Mouse (Mus musculus) right cerebral cortex, postnatal 36 days (tissue): Measurements from ENCODE around the gene Foxs1.
A peak's percentile ranks its signal among the peaks of the same experiment; 100 is the strongest.

Experiments used
- DNase-seq, 2 experiments: peaks; one replicate each; pipeline ENCODE4 v3.0.0; 2022; ENCODE audit warnings: low spot score in 2 of 2, mixed read lengths in 1 of 2

The Foxs1 gene

DNA sequence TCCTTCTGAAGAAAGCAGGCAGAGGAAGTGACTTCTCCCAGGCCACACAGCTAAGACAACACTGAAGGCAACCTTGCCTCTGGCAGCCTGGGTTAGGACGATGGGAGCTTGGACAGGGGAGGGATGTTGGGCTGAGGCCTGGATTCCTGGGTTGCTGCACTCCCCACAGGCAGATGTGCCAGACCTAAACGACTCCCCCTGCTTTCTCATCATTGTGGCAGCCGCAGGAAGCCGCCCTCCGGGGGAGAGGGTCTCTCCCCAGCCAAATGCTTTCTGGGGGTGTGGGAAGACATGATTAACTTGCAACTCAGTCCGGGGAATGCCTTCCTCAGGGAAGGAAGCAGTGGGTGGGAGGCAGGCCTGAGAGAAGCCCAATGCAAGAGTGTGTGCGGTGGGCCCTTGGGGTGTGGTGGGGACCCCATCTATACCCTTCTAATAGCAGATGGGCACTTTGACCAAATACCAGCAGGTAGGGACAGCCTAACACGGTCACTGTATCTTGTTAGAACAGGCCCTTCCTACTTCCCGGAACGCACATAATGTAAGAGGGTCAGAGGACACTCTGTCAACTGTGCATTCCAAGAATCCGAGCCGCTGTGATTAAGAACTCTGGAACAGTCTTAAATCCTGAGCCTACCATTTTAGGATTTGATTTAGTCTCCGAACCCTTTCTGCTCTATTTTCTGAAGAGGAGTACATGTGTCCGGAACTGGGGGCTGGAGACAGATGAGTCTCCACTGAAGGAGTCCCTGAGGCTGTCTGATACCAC is 4.6 kb downstream of the Foxs1 start:
- no peak for DNase-seq

DNA sequence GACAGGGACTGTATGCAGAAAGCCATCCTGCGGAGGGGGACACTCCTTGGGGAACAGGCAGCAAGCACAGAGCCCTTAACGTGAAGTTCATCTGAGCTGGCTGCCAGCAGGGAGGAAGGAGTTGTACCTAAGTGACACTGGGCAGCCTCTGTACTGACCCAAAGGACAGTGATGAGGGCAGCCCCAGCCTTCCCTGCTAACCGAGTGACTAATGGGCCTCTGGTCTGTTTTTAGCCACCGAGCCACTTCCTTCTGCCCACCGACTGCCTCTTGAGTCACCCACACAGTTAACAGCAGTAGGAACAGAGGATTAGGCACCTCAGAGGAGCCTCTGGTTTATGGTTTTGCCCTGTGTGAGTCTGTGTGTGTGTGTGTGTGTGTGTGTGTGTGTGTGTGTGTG is 5.6 kb downstream of the Foxs1 start:
- no peak for DNase-seq

GRCm38 (mm10) chr2:152926896-152927295 is 6.1 kb downstream of the Foxs1 start:
- DNase-seq: no peak

- DNase-seq: no peak
These were observed 7.7 kb downstream of the Foxs1 start for GRCm38 (mm10) chr2:152925189-152925872.

DNA sequence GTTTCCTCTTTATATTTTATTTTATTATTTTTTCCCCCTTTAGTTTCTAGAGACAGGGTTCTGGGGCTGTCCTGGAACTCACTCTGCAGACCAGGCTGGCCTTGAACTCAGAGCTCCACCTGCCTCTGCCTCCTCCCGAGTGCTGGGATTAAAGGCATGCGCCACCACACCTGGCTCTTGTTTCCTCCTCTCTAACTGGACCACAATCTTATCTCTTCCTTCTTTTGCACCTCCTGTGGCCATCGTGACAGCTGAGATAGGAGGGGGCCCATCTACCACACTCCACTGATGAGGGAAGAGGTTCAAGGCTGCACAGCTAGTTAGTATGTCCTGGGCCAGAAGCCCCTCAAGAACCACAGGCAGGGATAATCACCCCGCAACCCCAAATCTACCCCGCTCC is 8.5 kb downstream of the Foxs1 start:
- DNase-seq: no peak

GRCm38 (mm10) chr2:152924128-152924527 is 8.9 kb downstream of the Foxs1 start:
- no peak for DNase-seq

DNA sequence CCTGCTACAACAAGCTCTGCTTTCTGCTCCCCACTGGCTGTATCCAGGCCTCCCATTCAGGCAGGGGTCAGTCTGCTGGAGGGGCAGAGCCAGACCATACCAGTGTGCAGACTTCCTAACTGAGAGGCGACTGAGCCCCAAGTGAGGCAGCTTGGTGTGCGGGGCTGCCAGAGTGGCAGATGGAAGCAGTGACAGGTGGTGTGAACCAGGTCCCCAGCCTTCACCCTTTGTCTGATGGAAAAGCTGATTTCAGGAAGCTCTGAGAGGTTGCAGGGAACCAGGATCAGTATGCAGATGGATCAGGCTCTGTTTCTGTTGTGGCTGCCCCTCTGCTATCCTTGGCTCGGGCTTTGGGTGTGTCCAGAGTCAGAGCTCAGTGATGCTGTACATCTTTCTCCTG is 9.4 kb downstream of the Foxs1 start:
- no peak for DNase-seq

DNA sequence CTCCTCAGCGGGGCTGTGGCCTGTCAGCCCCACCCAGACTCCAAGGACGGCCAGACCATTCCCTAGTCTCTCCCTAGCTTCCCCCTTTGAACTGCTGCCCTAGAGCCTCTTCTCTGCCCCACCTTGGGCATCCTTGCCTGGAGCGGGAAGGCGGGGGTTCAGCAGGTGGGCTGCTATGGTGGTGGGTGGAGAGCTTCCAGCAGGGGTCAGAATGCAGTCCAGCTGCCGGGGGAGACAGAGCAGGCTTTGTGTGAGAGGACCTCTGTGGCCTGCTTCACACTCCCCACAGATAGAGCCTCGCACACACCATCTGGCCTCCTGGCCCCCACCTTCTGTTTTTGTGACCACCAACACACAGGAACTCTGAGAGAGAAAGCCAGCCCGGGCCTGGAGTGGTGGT is 10.6 kb downstream of the Foxs1 start:
- no peak for DNase-seq

DNA sequence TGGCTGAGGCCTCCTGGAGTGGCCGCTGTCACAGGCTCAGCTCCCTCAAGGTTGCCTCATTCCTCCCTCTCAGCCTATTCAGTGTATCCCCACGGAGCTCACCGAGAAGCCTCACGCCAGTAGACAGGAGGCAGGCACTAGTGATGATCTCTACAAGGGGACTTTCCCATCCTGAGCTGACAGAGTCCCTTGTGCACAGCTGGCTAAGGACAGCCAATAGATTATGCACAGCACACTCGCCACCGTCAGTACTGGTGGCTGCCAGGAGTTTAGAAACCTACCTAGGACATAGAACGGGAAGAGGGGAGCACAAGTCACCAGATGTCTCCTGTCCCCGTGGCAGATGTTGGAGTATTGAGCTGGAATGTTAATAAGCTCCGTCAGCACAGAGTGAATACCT is 15.3 kb downstream of the Foxs1 start:
- DNase-seq: no peak

GRCm38 (mm10) chr2:152916111-152916510 is 16.9 kb downstream of the Foxs1 start:
- no peak for DNase-seq

GRCm38 (mm10) chr2:152915453-152915852 is 17.6 kb downstream of the Foxs1 start:
- DNase-seq: no peak

GRCm38 (mm10) chr2:152914310-152915120 is 18.5 kb downstream of the Foxs1 start:
- DNase-seq: peak; percentile 79 to 82

- DNase-seq: no peak
These were observed 19.5 kb downstream of the Foxs1 start for GRCm38 (mm10) chr2:152913471-152913870.

- DNase-seq: no peak
These were observed 21.6 kb downstream of the Foxs1 start for GRCm38 (mm10) chr2:152911432-152911831.

GRCm38 (mm10) chr2:152911031-152911430 is 22.0 kb downstream of the Foxs1 start, which contains the start of gene Mylk2:
Gene Mylk2 (plus strand): TSS chr2:152911352.
- no peak for DNase-seq

DNA sequence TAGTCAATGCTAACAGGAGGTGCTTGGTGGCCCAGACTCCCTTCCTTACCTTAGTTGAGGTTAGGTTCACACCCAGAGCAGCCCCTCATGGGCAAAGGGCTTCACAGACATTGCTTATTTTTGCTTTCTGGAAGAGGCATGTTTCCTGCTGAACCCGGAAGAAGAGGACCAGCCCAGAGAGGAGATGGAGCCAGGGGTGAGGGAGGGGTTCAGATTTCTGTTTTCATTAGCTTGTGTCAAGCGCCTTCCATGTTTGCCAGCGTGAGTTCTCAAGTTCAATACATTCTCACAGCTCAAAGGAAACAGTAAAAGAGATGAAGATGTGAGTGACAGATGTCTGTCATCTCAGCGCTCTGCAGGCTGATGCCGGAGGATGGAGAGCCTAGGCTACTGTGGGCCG is 23.2 kb downstream of the Foxs1 start:
- no peak for DNase-seq

GRCm38 (mm10) chr2:152907114-152907943 is 25.7 kb downstream of the Foxs1 start:
- DNase-seq: no peak

GRCm38 (mm10) chr2:152906274-152907037 is 26.6 kb downstream of the Foxs1 start:
- no peak for DNase-seq

DNA sequence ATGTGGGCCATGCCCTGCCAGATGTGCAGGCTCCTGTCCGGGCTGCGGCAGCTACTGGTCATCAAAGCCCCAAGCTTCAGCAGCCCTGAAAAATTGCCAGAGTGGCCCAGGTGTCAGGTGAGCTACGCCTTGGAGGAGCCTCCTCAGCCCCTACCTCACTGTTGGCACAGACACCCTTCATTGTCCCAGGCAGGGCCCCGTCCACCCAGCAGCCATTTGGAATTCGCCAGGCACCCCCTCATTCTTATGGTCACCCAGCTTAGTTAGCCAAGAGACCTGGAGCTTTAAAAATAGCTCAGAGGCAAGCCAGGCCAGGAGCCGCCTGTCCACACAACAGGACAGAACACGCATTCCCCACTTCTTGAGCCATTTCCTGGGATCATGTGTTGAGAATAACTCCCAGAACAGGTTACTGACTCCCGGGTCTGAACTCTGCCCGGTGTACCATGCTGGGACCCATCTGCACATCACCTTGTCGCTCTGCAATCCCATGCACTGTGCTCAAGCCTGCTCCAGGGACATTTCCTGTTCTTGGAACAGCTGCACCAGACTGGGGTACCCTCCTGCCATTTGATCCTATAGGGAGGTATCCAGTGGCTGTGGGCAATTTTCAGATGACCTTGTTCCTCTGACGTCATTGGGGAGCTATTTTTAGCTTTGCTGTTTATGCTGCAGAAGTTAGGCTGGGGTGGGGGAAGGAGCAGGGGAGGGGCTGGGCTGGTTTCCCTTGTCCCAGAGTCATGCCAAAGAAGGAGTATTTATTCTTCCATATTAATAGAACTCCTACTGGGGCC is 27.8 kb downstream of the Foxs1 start:
- DNase-seq: no peak

DNA sequence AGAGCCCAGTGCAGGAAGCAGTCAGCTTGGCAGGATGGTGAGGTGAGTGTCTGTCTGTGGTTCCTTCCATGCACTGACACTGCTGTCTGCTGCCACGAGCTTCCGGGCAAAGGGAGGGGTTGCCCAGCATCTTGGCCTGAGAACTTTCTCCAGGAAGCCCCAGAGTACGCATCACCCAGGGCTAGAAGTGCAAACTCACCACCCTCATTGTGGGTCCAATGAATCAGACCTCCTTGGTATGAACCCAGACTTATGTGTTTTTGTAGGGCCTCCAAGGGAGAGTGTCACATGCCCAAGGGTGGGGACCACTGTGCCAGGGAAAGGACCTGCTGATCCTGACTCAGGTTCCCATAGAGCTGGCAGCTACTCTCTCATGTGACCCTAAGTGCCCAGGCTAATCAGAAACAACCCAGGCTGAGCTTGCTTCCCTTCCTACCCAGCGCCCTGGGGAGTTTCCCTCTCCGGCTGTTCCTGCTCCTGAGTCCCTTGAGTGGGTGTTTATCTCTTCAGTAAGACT is 28.8 kb downstream of the Foxs1 start:
- DNase-seq: no peak
